Mouse (Mus musculus) cerebellum, postnatal 10 days (tissue): ENCODE results near the gene Mindy4.

Experiments
- DNase-seq, 2 experiments: peaks; one replicate each; pipeline ENCODE4 v3.0.0; 2021; ENCODE audit warnings: mixed read lengths in 2 of 2

Gene Mindy4

GRCm38 (mm10) chr6:55210423-55211365, 7.5 kb downstream of the Mindy4 start:
- no peak for DNase-seq

GRCm38 (mm10) chr6:55214541-55214940, 11.4 kb downstream of the Mindy4 start:
- DNase-seq = peak; percentile 57 to 73

GRCm38 (mm10) chr6:55218232-55218631, 15.0 kb downstream of the Mindy4 start:
- peak; percentile 43 to 51 for DNase-seq

GRCm38 (mm10) chr6:55223986-55224385, 20.8 kb downstream of the Mindy4 start:
- no peak for DNase-seq

- no peak for DNase-seq
These were observed 26.9 kb downstream of the Mindy4 start for GRCm38 (mm10) chr6:55230048-55230447.

GRCm38 (mm10) chr6:55232101-55232500, 28.9 kb downstream of the Mindy4 start:
- DNase-seq = no peak

- DNase-seq = peak; percentile 66 to 79
These were observed 29.5 kb downstream of the Mindy4 start for GRCm38 (mm10) chr6:55232524-55233264.

GRCm38 (mm10) chr6:55233326-55233725, 30.1 kb downstream of the Mindy4 start:
- DNase-seq = peak in 1 of 2 experiments; percentile 22

- DNase-seq = no peak
These were observed 31.5 kb downstream of the Mindy4 start for GRCm38 (mm10) chr6:55234636-55235035.

- DNase-seq = no peak
These were observed 32.5 kb downstream of the Mindy4 start for GRCm38 (mm10) chr6:55235733-55236132.

- no peak for DNase-seq
These were observed 36.7 kb downstream of the Mindy4 start for GRCm38 (mm10) chr6:55239931-55240330.

- DNase-seq = no peak
These were observed 37.5 kb downstream of the Mindy4 start for GRCm38 (mm10) chr6:55240591-55241260.

- no peak for DNase-seq
These were observed 38.3 kb downstream of the Mindy4 start for GRCm38 (mm10) chr6:55241479-55241878.

- DNase-seq = peak; percentile 43 to 47
These were observed 42.5 kb downstream of the Mindy4 start for GRCm38 (mm10) chr6:55245680-55246079.

GRCm38 (mm10) chr6:55246441-55246840, 43.3 kb downstream of the Mindy4 start:
- peak in 1 of 2 experiments; percentile 11 for DNase-seq

GRCm38 (mm10) chr6:55246911-55247438, 43.8 kb downstream of the Mindy4 start:
- DNase-seq = peak; percentile 35 to 41

- DNase-seq = peak in 1 of 2 experiments; percentile 19
These were observed 46.1 kb downstream of the Mindy4 start for GRCm38 (mm10) chr6:55249263-55249662.

GRCm38 (mm10) chr6:55250809-55251208, 47.6 kb downstream of the Mindy4 start:
- DNase-seq = peak in 1 of 2 experiments; percentile 28

GRCm38 (mm10) chr6:55251596-55251995, 48.4 kb downstream of the Mindy4 start:
- DNase-seq = no peak

GRCm38 (mm10) chr6:55252731-55253247, 49.6 kb downstream of the Mindy4 start:
- no peak for DNase-seq

GRCm38 (mm10) chr6:55256500-55257191, 53.5 kb downstream of the Mindy4 start:
- DNase-seq = no peak

- no peak for DNase-seq
These were observed 54.1 kb downstream of the Mindy4 start for GRCm38 (mm10) chr6:55257246-55257645.
